Mouse (Mus musculus): ENCODE data around the gene Ubap2l.

Ubap2l gene

DNA sequence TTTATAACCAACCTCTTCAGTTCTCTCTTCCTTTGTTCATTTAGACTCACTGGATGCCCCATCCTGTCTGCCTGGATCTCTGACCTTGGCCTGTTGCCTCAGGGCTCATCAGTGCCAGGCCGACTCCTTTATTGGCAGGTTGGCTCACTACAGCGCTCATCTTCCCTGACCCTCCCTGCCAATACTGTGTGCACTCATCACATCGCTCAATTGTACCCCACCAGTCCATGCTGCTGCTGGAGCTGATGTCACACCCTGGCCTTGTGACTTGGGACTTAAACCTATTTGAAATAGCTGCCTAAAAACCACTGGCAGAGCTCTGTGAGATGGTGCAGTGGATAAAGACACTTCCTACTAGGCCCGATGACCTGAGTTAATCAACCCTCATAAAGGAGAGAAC, 15.4 kb upstream of the Ubap2l start:
- DNase-seq (ENCODE audit: low read depth, low spot score), result no peak

DNA sequence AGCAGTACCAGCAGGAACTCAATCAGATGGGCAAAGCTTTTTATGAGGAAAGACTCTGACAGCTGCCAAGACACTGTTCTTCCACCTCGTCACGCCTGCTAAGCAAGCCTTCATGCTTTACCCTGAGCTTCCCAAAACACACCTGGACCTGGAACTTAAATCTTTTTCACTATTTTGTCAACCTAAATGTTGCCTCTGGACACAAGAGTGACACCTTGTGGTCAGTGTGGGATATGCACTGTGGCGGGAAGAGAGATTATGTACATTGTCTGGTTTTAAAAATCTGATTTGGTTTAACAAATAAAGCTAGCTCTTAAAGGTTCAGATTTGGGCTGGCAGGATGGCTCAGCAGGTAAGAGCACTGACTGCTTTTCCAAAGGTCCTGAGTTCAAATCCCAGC, 13.1 kb upstream of the Ubap2l start:
- no peak for DNase-seq (ENCODE audit: low read depth, low spot score)

- DNase-seq (ENCODE audit: low read depth, low spot score), result no peak
Measured at GRCm38 (mm10) chr3:90064383-90064782, 12.0 kb upstream of the Ubap2l start.

- DNase-seq (ENCODE audit: low read depth, low spot score), result no peak
Measured at GRCm38 (mm10) chr3:90062539-90062938, 10.1 kb upstream of the Ubap2l start.

- DNase-seq (ENCODE audit: low read depth, low spot score), result no peak
Measured at GRCm38 (mm10) chr3:90061549-90061948, 9.1 kb upstream of the Ubap2l start.

GRCm38 (mm10) chr3:90051441-90052350, 732 bp downstream of the Ubap2l start, which contains the start of gene 4933434E20Rik:
Gene 4933434E20Rik, plus strand, starts transcription at chr3:90051636.
- DNase-seq (ENCODE audit: low read depth, low spot score), result peak; percentile 36

- DNase-seq (ENCODE audit: low read depth, low spot score), result no peak
Measured at GRCm38 (mm10) chr3:90049691-90050090, 2.7 kb downstream of the Ubap2l start.

GRCm38 (mm10) chr3:90036263-90036662, 16.2 kb downstream of the Ubap2l start:
- DNase-seq (ENCODE audit: low read depth, low spot score), result no peak

GRCm38 (mm10) chr3:90034653-90035052, 17.8 kb downstream of the Ubap2l start:
- DNase-seq (ENCODE audit: low read depth, low spot score), result no peak

GRCm38 (mm10) chr3:90016626-90017025, 35.8 kb downstream of the Ubap2l start:
- no peak for DNase-seq (ENCODE audit: low read depth, low spot score)

- DNase-seq (ENCODE audit: low read depth, low spot score), result no peak
Measured at GRCm38 (mm10) chr3:90010291-90010690, 42.1 kb downstream of the Ubap2l start.

DNA sequence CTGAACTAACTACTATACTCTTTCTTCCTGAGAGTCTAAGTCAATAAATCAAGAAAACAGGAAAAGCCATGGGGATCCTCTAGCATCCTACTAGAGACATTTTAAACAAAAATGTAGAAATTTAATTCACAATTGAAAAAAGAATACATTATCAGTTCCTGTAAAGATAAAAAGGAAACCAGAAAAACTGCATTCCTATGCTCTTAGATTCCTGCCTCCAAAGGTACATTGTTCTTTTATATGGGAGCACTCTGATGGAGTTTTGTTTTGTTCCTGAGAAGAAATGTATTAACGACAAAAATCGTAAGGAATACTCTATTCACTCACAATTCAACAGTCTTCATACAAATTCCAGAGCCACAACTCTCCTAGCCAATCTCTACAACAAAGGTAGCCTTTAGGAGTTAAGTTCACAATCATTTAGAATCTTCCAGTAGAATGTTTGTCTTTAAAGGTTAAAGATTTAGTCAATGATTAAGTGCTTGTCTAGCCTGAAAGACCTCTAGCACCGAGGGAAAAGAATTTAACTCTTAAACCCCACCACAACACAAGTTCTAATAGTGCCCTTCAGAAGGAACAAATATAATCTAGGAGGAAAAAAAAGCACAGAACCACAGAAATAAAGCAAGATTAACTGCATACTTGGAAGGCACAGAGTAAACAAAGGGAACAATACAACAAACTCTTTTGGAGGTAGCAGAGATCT, 48.2 kb downstream of the Ubap2l start:
- no peak for DNase-seq (ENCODE audit: low read depth, low spot score)

DNA sequence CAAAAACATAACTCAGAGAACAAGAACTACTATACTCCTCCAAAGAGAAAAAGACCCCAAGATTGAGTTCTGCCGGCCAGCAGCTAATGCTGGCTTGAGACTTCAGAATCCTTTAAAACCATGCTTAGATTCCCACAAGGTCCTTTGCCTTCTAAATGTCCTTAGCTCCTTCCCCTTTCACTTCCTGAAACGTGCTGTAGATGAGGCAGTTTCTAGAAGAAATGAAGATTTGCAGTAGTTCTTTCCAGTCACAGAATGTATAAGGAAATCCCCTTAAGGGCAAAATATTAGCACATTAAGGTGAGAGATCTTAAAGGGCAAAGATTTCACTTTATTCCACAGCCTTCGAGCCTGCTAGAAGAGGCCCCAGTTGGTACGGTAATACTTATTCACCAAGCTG, 52.6 kb downstream of the Ubap2l start:
- DNase-seq (ENCODE audit: low read depth, low spot score), result no peak

DNA sequence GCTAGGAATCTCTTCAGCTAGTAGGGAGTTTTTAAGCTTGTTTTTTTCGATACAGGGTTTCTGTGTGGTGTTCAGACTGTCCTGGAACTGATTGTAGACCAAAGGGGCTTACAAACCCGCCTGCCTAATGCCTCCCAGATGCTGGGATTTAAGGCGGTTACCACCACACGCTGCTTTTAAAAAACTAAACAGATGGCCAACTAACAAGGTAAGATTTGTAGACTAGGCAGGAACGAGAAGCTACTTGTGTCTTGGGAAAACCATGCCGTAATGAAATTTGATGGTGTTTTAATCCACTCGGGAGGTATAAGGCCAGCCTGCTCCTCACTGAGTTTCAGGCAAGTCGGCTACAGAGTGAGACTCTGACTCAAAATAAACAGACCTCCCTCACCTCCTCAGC, 53.3 kb downstream of the Ubap2l start:
- peak; percentile 3 for DNase-seq (ENCODE audit: low read depth, low spot score)

DNA sequence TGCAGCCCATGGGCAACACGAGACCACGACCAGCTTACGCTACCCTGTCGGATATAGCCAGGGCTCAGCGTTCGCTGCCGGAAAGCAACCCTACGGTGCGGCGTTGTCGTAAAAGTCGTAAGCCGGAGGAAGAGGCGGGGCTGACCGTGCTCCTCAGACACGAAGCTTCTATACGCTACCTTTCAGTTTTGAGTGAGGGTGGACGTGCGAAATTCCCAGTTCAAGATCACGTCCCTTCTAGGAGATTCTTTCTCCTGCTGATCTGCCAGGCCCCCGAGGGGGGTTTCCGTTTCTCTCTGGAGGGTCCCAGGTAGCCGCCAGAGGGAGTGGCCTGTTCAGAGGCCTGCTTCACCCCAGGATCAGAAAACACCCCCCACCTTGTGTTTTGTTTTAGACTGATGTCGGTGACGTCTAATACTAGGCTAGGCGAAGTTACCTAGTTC, 53.8 kb downstream of the Ubap2l start, which contains the start of gene Hax1:
TSS of gene Hax1 (minus strand) at position 169 of the 443 bp plus-strand sequence.
- peak; percentile 91 for DNase-seq (ENCODE audit: low read depth, low spot score)

GRCm38 (mm10) chr3:89997791-89998495, 54.5 kb downstream of the Ubap2l start:
- DNase-seq (ENCODE audit: low read depth, low spot score), result no peak

DNA sequence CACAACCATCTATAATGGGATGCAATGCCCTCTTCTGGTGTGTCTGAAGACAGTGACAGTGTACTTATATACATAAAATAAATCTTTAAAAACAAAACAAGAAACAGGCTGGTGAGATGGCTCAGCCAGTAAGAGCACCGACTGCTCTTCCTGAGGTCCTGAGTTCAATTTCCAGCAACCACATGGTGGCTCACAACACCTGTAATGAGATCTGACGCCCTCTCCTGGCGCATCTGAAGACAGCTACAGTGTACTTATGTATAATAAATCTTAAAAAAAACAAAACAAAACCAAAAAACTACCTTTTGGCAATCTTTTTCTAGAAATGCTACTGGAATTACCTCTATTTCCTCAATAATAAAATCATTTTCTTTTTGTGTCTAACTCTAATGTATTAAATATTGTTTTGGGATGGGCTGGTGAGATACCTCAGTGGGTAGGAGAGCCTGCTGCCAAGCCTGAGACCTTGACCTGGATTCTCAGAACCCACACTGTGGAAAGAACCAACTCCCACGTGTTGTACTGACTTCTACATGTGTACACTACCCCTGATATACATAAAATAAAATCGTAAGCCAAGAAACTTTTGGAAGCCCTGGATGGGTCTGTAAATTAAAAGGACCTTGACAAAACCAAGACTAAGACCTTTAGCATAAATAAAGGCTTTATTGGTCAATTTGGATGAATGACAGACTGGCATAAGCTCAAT, 57.5 kb downstream of the Ubap2l start:
- DNase-seq (ENCODE audit: low read depth, low spot score), result no peak

- DNase-seq (ENCODE audit: low read depth, low spot score), result no peak
Measured at GRCm38 (mm10) chr3:89987822-89988221, 64.6 kb downstream of the Ubap2l start.

- DNase-seq (ENCODE audit: low read depth, low spot score), result no peak
Measured at GRCm38 (mm10) chr3:89987211-89987610, 65.2 kb downstream of the Ubap2l start.

DNA sequence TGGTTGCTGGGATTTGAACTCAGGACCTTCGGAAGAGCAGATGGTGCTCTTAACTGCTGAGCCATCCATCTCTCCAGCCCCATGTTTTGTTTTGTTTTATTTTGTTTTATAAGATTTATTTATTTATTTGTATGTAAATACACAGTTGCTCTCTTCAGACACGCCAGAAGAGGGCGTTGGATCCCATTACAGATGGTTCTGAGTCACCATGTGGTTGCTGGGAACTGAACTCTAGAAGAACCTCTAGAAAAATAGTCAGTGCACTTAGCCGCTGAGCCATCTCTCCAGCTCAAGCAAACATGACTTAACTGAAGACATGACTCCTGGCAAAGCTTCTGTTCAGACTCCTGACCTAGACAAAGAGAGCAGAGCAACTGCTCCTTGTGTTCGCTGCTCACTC, 70.0 kb downstream of the Ubap2l start:
- no peak for DNase-seq (ENCODE audit: low read depth, low spot score)

DNA sequence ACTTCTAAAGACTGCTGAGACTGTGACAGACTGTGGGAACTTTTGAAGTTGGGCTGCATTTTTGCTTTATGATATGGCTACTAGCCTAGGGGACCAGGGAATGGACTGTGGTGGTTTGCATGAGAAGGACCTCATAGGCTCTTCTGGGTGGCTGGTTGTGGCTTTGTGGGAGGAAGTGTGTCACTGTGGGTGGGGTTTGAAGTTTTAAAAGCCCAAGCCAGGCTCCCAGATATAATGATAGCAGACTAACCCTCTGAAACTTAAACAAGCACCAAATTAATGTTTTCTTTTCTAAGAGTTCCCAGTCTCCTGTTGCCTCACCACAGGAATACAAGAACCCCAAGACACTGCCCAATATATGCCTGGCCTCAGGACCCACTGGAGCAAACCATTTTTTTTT, 75.6 kb downstream of the Ubap2l start:
- no peak for DNase-seq (ENCODE audit: low read depth, low spot score)

Measured in skeletal muscle tissue, adult 2 months (tissue).